Mouse (Mus musculus): Measurements from ENCODE around the gene Sult1e1.

DNA sequence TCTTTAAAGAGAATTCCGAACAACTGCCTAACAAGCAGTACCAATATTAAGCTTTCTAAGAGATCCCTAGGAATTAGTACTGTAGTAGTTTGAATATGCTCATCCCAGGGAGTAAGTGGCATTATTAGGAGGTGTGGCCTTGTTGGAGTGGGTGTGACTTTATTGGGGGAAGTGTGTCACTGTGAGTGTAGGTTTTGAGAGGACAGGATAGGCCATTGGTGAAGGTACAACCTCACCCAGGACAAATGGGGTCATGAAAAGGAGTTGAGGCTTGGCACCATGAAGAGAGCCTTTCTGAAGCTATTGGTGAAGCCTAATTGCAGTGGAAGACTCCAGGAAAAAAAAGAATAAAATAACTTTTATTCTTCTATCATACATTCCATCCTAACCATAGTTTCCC lies 24.1 kb downstream of the Sult1e1 start:
- TF ChIP-seq CTCF (conservative IDR thresholded peaks at IDR 0.05; ENCODE audit: insufficient read depth, insufficient read length, low read depth, low read length) (no peak), POLR2A (IDR thresholded peaks at IDR 0.05; ENCODE audit: low read depth, low read length) (no peak)
